Mouse (Mus musculus): ENCODE data around the gene Sorcs2. TPM values are rescaled to one million over a fixed set of nuclear protein-coding genes. Genes with fewer than 3 reads are reported as not detected.
"Not testable (repeated sequence)": the region's sequence is repeated elsewhere in the genome, so short reads cannot be mapped to it uniquely, and the experiment has no call there.

Sorcs2 gene
- total RNA-seq, 2 experiments from 2014 or later: 56.9 to 60.9 TPM

- not testable (repeated sequence) for DNase-seq (ENCODE audit: low spot score in 2 of 2)
Observed at GRCm38 (mm10) chr5:36237526-36237925, 160.4 kb downstream of the Sorcs2 start.

DNA sequence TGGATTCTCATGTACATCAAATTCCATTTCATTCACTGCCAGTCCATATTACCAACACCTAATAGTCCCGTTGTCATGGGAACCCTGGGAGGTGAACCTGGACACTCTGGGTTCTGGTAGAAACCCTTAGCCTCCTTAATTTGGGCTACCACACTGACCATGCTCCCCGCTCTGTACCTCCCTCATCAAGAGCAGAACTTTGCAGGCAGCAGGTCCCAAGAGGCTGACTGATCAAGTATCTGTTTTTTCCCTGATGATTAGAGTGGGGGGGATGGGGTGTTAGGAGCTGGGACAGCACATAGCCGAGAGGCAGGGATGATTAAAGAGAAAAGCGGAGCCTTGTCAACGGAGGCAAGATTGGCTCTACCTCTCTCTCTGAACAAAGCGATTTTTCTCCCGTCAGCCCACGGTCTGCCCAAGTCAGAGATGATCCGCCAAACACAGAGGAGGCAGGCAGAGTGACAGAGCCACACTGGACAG is 167.6 kb downstream of the Sorcs2 start:
- no peak for DNase-seq (ENCODE audit: low spot score in 2 of 2)

DNA sequence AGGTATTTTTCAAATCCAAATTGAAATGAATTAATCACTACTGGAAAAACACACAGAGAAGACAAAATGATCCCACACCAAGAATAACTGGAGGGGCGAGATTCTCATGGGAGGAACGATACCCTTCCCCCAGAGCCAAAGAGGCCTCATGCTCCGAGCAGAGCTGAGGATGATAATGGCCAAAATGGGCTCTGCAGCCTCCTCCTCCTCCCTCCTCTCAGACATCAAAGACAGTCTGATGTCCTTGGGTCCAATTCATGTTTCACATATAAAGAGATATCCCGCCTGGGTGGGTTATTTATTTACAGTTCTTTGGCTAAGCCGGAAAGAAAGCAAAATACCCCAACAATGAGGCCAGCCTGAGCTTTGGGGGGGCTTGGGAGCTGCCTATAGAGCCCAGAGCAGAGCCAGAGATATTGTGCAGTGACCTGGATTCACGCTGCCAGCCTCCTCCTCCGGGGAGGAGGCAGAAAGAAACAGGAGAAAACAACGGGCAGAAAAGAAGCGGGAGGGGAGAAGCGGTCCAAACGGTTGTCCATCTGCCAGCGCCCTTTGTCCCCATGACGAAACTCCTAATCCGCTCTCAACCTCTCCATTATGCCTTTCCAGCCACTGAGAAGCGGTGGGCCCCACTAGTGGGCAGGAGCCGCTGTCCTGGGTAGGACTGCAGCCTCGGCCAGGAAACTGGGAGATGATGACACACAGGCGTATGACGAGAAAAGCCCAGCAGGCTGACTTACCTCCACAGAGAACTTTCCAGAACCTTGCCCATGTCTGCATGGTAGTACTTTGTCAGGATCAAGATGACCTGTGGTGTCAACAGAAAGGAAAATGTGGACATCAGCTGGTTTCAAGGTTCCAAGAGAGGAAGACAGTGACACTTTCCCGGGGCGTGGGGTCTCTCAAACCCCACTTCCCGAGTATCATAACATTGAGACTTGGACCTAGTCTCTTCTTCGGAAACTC is 169.3 kb downstream of the Sorcs2 start:
- DNase-seq (ENCODE audit: low spot score in 2 of 2): no peak

DNA sequence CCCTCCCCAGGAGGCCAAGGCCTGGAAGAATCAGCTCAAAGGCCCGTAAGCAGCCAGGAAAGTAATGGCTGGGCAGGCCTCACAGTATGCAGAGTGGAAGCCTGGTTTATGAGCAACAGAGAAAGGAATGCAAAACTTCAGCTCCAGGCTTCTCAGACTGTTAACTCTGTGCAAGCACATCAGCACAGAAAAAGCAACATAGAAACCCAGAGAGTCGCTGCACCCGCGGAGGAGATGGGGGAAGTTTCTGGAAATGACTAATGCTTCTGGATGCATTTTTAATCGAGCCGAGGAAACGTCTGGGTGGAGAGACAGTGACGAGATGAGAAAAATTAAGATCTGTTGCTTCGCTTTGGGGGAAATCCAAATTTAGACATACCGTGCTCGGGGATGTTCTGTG is 171.6 kb downstream of the Sorcs2 start:
- DNase-seq (ENCODE audit: low spot score in 2 of 2): no peak

GRCm38 (mm10) chr5:36225855-36226254 is 172.1 kb downstream of the Sorcs2 start:
- DNase-seq (ENCODE audit: low spot score in 2 of 2): no peak

- peak; percentile 80 to 82 for DNase-seq (ENCODE audit: low spot score in 2 of 2)
Observed at GRCm38 (mm10) chr5:36223787-36224186, 174.2 kb downstream of the Sorcs2 start.

- DNase-seq (ENCODE audit: low spot score in 2 of 2): no peak
Observed at GRCm38 (mm10) chr5:36220626-36221025, 177.3 kb downstream of the Sorcs2 start.

- no peak for DNase-seq (ENCODE audit: low spot score in 2 of 2)
Observed at GRCm38 (mm10) chr5:36220105-36220504, 177.8 kb downstream of the Sorcs2 start.

- peak; percentile 83 to 84 for DNase-seq (ENCODE audit: low spot score in 2 of 2)
Observed at GRCm38 (mm10) chr5:36213310-36213709, 184.6 kb downstream of the Sorcs2 start.

GRCm38 (mm10) chr5:36208803-36209202 is 189.1 kb downstream of the Sorcs2 start:
- DNase-seq (ENCODE audit: low spot score in 2 of 2): no peak

DNA sequence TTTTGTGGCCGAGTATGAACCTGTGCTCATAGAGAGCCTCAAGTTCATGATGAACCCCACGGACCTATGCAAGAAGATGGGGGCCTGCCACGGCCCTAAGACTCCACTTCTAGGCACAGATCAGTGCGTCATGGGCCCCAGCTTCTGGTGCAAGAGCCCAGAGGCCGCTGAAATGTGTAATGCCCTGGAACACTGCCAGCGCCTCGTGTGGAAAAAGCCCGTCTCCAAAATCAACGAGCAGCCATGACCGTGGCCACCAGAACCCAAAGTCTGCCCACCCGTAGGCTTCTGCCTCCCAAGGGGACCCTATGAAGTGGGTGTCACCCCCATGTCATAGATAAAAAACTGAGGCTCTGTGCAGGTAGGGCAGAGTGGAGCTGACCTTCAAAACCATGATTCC is 192.5 kb downstream of the Sorcs2 start:
- DNase-seq (ENCODE audit: low spot score in 2 of 2): no peak

- DNase-seq (ENCODE audit: low spot score in 2 of 2): no peak
Observed at GRCm38 (mm10) chr5:36203916-36204315, 194.0 kb downstream of the Sorcs2 start, which contains the start of gene Psapl1. TSS of gene Psapl1 (plus strand) at chr5:36204021.

- DNase-seq (ENCODE audit: low spot score in 2 of 2): no peak
Observed at GRCm38 (mm10) chr5:36203421-36203820, 194.5 kb downstream of the Sorcs2 start.

GRCm38 (mm10) chr5:36202781-36203180 is 195.2 kb downstream of the Sorcs2 start:
- DNase-seq (ENCODE audit: low spot score in 2 of 2): no peak

GRCm38 (mm10) chr5:36199519-36199918 is 198.4 kb downstream of the Sorcs2 start:
- DNase-seq (ENCODE audit: low spot score in 2 of 2): no peak

GRCm38 (mm10) chr5:36195436-36195835 is 202.5 kb downstream of the Sorcs2 start:
- DNase-seq (ENCODE audit: low spot score in 2 of 2): no peak

DNA sequence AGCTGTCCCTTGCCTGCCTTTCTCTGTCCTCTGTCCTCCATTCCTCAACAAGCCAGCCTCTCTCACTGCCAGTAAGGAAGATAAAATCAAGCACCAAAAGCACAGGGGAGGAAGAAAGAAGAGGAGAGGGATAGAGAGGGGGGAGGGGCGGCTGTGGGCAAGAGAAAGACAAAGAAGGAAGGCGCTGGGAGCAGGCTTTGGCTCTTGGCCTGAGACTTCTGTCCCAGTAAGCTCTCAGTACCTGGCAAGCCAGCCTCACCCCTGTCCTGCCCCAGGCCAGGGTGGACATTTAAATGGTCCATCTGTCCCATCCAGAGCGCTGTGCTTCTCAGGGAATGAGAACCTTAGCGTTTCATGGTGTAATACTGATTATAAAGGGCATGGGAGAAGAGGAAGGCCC is 203.3 kb downstream of the Sorcs2 start:
- DNase-seq (ENCODE audit: low spot score in 2 of 2): no peak

DNA sequence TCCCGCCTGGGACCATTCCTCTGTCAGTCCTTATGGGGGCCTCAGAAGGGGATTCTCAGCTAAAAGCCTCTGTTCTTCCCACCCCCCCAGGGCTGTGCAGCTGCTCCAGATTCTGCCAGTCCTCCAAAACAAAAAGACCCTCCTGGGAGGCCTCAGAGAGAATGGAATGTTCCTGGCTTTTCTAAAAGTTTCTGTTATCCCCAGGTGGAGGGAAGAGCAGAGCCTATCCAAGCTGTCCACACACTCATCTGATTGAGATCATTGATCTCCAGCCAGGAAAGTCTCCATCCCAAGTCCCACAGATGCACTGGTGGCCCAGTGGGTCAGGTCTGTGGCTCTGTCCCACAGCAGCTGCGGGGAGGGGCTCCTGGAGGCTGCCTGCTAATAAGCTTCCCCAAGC is 205.3 kb downstream of the Sorcs2 start:
- DNase-seq (ENCODE audit: low spot score in 2 of 2): no peak

- DNase-seq (ENCODE audit: low spot score in 2 of 2): no peak
Observed at GRCm38 (mm10) chr5:36191876-36192275, 206.1 kb downstream of the Sorcs2 start.

GRCm38 (mm10) chr5:36191285-36191684 is 206.7 kb downstream of the Sorcs2 start:
- no peak for DNase-seq (ENCODE audit: low spot score in 2 of 2)

DNA sequence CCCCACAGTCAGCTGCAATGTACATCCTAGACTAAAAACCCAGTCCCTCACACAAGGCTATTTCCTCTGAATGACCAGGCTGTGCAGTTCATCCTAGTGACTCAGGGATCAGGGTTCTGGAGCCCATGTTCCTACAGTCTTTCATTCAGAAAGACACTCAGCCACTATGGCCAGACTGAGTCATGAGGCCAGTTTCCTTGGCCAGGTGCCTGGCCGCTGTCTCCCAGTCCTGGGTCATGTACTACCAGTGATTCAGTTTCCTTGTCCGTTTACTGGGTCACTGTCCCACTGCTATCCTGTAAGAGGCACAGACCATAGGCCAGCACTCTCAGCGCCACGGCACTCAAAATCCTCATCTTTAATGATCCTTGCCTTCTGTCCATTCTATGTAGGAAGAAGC is 209.6 kb downstream of the Sorcs2 start:
- DNase-seq (ENCODE audit: low spot score in 2 of 2): no peak

DNA sequence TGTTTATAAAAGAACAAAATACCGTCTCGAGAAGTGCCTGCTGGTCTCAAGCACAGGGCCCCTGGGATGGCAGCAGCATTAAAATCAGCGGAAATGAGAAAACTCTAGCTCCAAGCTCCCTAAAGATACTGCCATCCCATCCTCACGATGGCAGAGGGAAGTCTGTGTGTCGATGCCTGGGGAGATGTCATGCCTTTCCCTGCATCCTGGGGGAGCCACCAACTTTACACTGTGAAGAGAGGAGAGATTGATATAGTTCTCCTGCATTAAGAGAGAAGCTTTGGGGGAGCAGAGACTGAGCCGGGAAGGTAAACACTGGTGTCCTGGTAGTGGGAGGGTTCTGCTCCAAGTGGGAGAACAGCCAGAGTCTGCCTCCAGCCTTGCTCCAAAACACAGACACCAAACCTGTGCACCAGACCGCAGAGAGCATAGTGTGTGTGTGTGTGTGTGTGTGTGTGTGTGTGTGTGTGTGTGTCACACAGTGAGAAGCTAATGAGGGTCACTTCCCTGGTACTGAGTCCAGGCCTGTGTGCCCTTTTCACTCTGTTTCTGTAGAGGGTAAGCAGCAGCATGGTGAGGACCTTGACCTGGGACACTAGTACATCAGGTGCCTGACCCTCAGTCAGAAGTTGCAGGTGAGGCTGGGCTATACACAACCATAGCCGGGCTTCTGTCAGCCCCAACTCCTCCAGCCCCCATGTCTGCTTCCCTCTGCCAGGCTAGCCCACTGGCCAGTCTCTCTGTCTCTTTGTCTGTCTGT is 211.5 kb downstream of the Sorcs2 start:
- no peak for DNase-seq (ENCODE audit: low spot score in 2 of 2)

Data from layer of hippocampus, postnatal 10 days (tissue).